Mouse (Mus musculus) liver, embryonic 11.5 days (tissue): ENCODE results near the gene Folr1. TPM values are rescaled to one million over a fixed set of nuclear protein-coding genes. Genes with fewer than 3 reads are reported as not detected.

ENCODE experiments used
- ATAC-seq: fragments of 200-750 bp; cut with Nextera tagmentation; replicated peaks from 2 replicates; pipeline ENCODE4 v1.8.0; 2017; ENCODE audit warnings: moderate number of reproducible peaks, mild to moderate bottlenecking, moderate TSS enrichment, moderate library complexity; ENCODE audit not compliant: low FRiP score
- DNase-seq: peaks from one replicate; pipeline ENCODE4 v3.0.0-alpha.2; 2017; ENCODE audit warnings: low spot score
- H3K27ac ChIP-seq: fragments of 300-500 bp; sonication (generic); 2 replicates; pipeline ENCODE4 v1.5.1; 2014; ENCODE audit warnings: mild to moderate bottlenecking, low read depth, low read length, control low read depth
- H3K27me3 ChIP-seq: fragments of 300-500 bp; sonication (generic); replicated peaks from 2 replicates; pipeline ENCODE4 v1.6.1; 2014; ENCODE audit warnings: low read length, mixed read lengths; ENCODE audit not compliant: control insufficient read depth, insufficient read depth
- H3K36me3 ChIP-seq: fragments of 300-500 bp; sonication (generic); 2 replicates; pipeline ENCODE4 v1.6.1; 2014; ENCODE audit warnings: mild to moderate bottlenecking, low read length, moderate library complexity, mixed read lengths; ENCODE audit not compliant: control insufficient read depth, insufficient read depth
- H3K4me1 ChIP-seq: fragments of 300-500 bp; sonication (generic); replicated peaks from 2 replicates; pipeline ENCODE4 v1.6.1; 2014; ENCODE audit warnings: low read length, mixed read lengths; ENCODE audit not compliant: control insufficient read depth, insufficient read depth
- H3K4me2 ChIP-seq: fragments of 300-500 bp; sonication (generic); 2 replicates; pipeline ENCODE4 v1.6.1; 2014; ENCODE audit warnings: mild to moderate bottlenecking, control low read depth, moderate library complexity
- H3K4me3 ChIP-seq: fragments of 300-500 bp; sonication (generic); 2 replicates; pipeline ENCODE4 v1.5.1; 2014; ENCODE audit warnings: low read depth, low read length, control low read depth
- H3K9ac ChIP-seq: fragments of 300-500 bp; sonication (generic); 2 replicates; pipeline ENCODE4 v1.6.1; 2014; ENCODE audit warnings: low read depth, low read length, control low read depth
- H3K9me3 ChIP-seq: fragments of 300-500 bp; sonication (generic); 2 replicates; pipeline ENCODE4 v1.6.1; 2016; ENCODE audit warnings: low read length, inconsistent platforms, mixed read lengths; ENCODE audit not compliant: control insufficient read depth
- WGBS: fragments of 180-500 bp; shearing (Covaris S2); extraction: QIAGEN DNeasy Blood & Tissue Kit; methylation state at CpG from one replicate; pipeline ENCODE4 v1.1.7; 2014; 5-methylcytosine and 5-hydroxymethylcytosine counted together
- polyA plus RNA-seq: library from polyadenylated mRNA; unstranded; fragments of >200 nt; fragmentation: Nextera tagmentation; extraction: Ambion mirVana; gene quantifications from 2 replicates; pipeline ENCODE4 v1.2.1, GENCODE M21; 2014

The Folr1 gene
- polyA plus RNA-seq, 1 experiment from 2014 or later = 0.27 TPM

DNA sequence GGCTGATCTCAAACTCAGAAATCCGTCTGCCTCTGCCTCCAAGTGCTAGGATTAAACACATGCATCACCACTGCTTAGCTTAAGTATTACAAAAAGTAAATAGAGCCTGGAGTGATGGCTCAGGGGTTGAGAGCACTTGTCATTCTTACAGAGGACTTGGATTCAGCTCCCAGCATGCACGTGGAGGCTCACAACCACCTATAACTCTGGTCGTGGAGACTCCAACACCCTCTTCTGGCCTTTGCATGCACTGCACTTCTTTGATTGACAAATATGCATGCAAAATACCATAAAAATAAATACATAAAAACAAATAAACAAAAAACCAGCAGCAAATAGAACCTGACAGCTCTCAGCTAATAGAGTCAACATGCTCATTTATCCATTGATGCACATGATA, 8.3 kb downstream of the Folr1 start:
- H3K27me3 ChIP-seq = no peaks in the 10 kb centered on the region
- 59% methylated on average over 3 of the region's 3 CpGs for WGBS
- no peaks in the 10 kb centered on the region for H3K9me3 ChIP-seq
- no peaks in the 10 kb centered on the region for H3K4me1 ChIP-seq
- H3K4me2 ChIP-seq = no peak overlapping the region
- no peaks in the 10 kb centered on the region for H3K36me3 ChIP-seq
- H3K27ac ChIP-seq = no peak overlapping the region
- no peak overlapping the region for H3K4me3 ChIP-seq
- H3K9ac ChIP-seq = no peak overlapping the region
- ATAC-seq = no peak
- no peak for DNase-seq

DNA sequence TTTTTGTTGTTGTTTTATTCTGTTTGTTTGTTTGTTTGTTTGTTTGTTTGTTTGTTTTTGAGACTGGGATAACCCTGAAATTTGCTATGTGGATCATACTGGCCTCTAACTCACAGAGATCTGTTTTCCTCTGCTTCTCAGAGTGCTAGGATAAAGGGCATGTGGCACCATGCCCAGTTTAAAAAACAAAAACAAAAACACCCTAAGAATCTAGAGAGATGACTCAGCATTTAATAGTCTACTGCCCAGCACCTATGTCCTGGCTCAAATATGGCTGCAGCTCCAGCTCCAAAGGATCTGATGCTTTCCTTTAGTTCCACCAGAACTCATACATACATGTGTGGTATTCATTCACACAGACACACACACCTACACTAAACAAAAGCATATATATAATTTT, 9.6 kb downstream of the Folr1 start:
- no peaks in the 10 kb centered on the region for H3K4me1 ChIP-seq
- H3K4me2 ChIP-seq = no peak overlapping the region
- no peak overlapping the region for H3K9ac ChIP-seq
- no peak overlapping the region for H3K27ac ChIP-seq
- H3K36me3 ChIP-seq = no peaks in the 10 kb centered on the region
- no peak overlapping the region for H3K4me3 ChIP-seq
- DNase-seq = no peak
- H3K9me3 ChIP-seq = no peaks in the 10 kb centered on the region
- no peaks in the 10 kb centered on the region for H3K27me3 ChIP-seq
- ATAC-seq = no peak

DNA sequence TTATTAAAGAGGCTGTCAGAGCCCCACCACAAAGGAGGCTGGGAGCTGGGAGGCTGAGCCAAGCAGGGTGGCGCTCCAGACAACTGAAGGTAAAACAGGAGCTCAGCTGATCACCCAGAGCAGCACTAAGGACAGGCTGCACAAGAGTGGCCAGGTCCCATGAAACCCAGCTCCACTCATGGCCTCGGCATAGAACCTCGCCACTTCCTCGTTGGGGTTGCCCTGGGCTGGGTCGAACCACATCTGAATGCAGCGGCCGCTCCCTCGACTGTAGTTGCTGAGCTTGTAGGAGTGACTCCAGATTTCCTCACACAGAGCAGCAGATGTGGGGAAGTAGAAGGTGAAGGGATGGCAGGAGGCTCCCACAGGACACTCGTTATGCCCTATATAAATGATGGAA, 12.2 kb downstream of the Folr1 start:
- 73% methylated on average over 9 of the region's 9 CpGs for WGBS
- no peak overlapping the region for H3K9ac ChIP-seq
- no peak overlapping the region for H3K27ac ChIP-seq
- no peak overlapping the region for H3K4me3 ChIP-seq
- H3K36me3 ChIP-seq = no peaks in the 10 kb centered on the region
- no peak for ATAC-seq
- no peaks in the 10 kb centered on the region for H3K9me3 ChIP-seq
- no peak for DNase-seq
- H3K27me3 ChIP-seq = no peaks in the 10 kb centered on the region
- H3K4me2 ChIP-seq = no peak overlapping the region
- no peaks in the 10 kb centered on the region for H3K4me1 ChIP-seq

DNA sequence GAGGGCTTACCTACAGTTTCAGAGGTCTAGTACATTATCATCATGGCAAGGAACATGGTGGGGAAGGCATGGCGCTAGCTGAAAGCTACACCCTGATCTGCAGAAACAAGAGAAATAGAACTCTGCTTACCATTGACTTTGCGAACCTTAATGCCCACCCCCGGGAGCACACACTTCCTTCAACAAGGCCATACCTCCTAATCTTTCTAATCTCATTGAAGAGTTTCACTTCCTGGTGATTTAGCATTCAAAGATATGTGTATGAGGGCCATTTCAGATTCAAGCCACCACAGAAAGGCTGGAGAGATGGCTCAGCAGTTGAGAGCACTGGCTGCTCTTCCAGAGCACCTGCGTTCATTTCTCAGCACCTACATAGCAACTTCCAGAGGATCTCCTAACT, 13.5 kb downstream of the Folr1 start, which contains the start of gene Folr2:
Folr2 (minus strand) TSS at position 101 of the 400 bp plus-strand sequence.
- no peaks in the 10 kb centered on the region for H3K36me3 ChIP-seq
- no peak for DNase-seq
- no peaks in the 10 kb centered on the region for H3K27me3 ChIP-seq
- H3K9me3 ChIP-seq = no peaks in the 10 kb centered on the region
- no peak within 1 kb of the TSS for H3K4me3 ChIP-seq
- H3K9ac ChIP-seq = no peak within 1 kb of the TSS
- no peaks in the 10 kb centered on the region for H3K4me1 ChIP-seq
- H3K27ac ChIP-seq = no peak within 1 kb of the TSS
- H3K4me2 ChIP-seq = no peak within 1 kb of the TSS
- ATAC-seq = no peak
- 76% methylated on average over 4 of the region's 4 CpGs for WGBS

DNA sequence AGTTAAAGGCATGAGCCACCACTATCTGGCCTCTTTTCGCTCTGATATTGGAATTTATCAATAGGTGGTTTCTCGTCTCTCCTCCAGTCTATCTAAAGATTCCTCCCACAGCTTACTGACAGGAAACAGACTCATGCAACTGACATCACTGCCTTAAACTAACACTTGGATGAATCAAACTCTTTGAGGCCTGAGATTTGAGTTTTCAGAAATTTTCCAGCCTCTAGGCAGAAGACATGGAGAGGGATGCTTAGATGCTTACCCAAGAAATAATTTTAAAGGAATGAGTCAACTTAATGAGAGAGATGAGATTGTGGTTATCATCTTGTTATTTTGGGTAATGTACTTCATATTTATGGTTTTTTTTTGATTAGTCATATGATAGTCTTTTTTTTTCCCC, 16.8 kb downstream of the Folr1 start:
- Histone ChIP-seq H3K36me3 (no peaks in the 10 kb centered on the region), H3K27ac (no peak overlapping the region), H3K4me2 (no peak overlapping the region), H3K4me3 (no peak overlapping the region), H3K9ac (no peak overlapping the region), H3K27me3 (no peaks in the 10 kb centered on the region), H3K4me1 (no peaks in the 10 kb centered on the region), H3K9me3 (no peaks in the 10 kb centered on the region)
- 47% methylated on average over 2 of the region's 2 CpGs for whole genome bisulfite sequencing
- ATAC-seq = no peak
- no peak for DNase-seq

DNA sequence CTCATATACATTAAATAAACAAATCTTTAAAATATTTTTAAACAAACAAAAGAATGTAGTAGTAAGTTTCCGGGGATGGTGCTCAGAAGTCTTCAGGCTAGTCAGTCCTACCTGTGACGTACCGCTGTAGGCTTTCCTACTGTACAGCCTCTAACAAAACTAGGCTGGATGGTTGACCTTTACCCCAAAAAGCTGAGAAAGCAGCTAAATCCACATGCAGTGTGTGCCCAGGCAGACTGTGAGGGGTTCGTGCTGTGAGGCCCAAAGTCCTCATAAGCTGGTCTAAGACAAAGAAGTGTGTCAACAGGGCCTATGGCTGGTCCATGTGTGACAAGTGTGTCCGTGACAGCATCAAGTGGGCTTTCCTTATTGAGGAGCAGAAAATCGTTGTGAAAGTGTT, 17.7 kb downstream of the Folr1 start:
- H3K27me3 ChIP-seq = no peaks in the 10 kb centered on the region
- no peak overlapping the region for H3K9ac ChIP-seq
- H3K9me3 ChIP-seq = no peaks in the 10 kb centered on the region
- no peaks in the 10 kb centered on the region for H3K4me1 ChIP-seq
- 81% methylated on average over 6 of the region's 6 CpGs for WGBS
- no peaks in the 10 kb centered on the region for H3K36me3 ChIP-seq
- no peak overlapping the region for H3K4me3 ChIP-seq
- H3K27ac ChIP-seq = no peak overlapping the region
- no peak overlapping the region for H3K4me2 ChIP-seq
- ATAC-seq (no peak), DNase-seq (no peak)

DNA sequence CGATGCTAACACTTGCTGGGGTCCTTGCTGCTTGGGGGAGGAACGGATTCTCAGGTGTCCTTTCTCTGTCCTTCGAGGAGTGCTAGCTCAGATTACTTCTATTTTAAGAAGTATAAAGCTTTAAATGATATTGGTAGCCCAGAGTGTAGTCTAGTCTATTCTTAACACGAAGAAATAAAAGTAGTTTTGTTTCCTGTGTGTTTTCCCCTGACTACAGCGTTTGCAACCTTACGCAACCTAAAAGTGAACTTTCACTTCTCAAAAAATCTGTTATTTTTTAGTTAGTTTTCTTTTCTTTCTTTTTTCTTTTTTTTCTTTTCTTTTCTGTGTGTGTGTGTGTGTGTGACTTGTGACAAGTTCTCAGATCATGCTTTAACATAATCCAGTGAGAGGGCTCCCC, 18.9 kb downstream of the Folr1 start:
- no peak overlapping the region for H3K9ac ChIP-seq

DNA sequence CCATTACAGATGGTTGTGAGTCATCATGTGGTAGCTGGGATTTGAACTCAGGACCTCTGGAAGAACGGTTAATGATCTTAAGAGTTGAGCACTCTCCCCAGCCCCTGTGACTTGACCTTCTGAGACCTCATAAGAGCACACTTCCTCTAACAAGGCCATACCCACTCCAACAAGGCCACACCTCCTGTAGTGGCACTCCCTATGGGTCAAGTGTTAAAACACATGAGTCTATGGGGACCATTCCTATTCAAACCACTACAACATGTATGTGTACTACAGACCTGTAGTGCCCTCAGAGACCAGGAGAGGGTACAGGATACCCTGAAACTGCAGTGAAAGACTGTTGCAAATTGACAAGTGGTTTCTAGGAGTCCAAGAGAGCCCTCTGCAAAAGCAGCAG, 22.7 kb downstream of the Folr1 start:
- H3K27ac ChIP-seq = no peak overlapping the region
- no peaks in the 10 kb centered on the region for H3K36me3 ChIP-seq
- H3K4me1 ChIP-seq = no peaks in the 10 kb centered on the region
- no peak overlapping the region for H3K4me2 ChIP-seq
- H3K9ac ChIP-seq = no peak overlapping the region
- no peak overlapping the region for H3K4me3 ChIP-seq
- no peaks in the 10 kb centered on the region for H3K27me3 ChIP-seq
- no peaks in the 10 kb centered on the region for H3K9me3 ChIP-seq
- no peak for DNase-seq
- ATAC-seq = no peak
- 89% methylated on average over 1 of the region's 1 CpGs for WGBS

More for the DNA sequence above, 18.9 kb downstream of the Folr1 start:
- Histone ChIP-seq H3K27me3 (no peaks in the 10 kb centered on the region), H3K36me3 (no peaks in the 10 kb centered on the region), H3K27ac (no peak overlapping the region), H3K4me2 (no peak overlapping the region), H3K9me3 (no peaks in the 10 kb centered on the region), H3K4me3 (no peak overlapping the region), H3K4me1 (no peaks in the 10 kb centered on the region)
- 69% methylated on average over 6 of the region's 6 CpGs for WGBS
- ATAC-seq (no peak), DNase-seq (no peak)

DNA sequence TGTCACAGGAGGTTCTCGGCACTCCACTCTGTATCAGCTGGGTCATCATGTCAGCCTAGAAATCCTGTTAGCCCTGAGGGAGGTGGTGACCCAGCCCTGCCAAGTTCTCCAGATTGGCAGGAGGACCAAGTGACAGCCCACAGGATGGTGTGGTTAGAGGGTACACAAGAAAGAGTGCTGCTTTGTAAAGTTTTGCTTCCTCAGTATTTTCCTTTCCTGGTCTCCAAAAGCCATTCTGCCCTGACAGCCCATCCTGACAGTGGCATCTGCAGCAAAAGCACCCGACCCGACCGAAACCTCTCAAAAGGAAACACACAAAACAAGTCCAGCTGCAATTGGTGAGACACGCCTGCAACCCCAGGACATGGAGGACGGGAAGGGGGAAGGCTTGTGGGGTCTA, 26.4 kb downstream of the Folr1 start:
- DNase-seq = no peak
- Histone ChIP-seq H3K27me3 (no peaks in the 10 kb centered on the region), H3K36me3 (no peaks in the 10 kb centered on the region), H3K9ac (no peak overlapping the region), H3K4me1 (no peaks in the 10 kb centered on the region), H3K9me3 (no peaks in the 10 kb centered on the region), H3K4me2 (no peak overlapping the region), H3K4me3 (no peak overlapping the region), H3K27ac (no peak overlapping the region)
- 64% methylated on average over 6 of the region's 6 CpGs for WGBS
- no peak for ATAC-seq
